Comparison of ENCODE assay signal across 8 mouse cellular contexts in the genomic region with DNA sequence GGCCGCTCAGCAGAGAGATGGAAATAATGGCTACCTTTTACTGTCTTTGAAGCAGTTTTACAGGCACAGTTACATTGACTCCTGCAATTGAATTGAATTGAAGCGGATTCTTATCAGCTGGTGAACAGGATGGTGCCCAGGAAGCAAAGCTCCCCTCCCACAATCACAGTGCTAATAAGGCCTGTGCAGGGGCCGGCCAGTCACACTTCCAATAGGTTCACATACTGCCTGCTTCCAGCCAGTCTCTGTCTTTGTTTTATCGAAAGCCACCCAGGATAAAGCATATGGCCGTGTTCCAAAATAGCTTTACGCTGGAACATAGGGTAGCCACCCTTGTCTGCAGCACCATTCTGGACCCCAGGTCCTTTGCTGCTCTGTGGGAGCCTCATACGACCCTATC. TPM values are rescaled to one million over a fixed set of nuclear protein-coding genes. Genes with fewer than 3 reads are reported as not detected.
DNase-seq lines count a peak whose midpoint lies in the region; ATAC-seq lines count a peak whose summit lies in the region.

No protein-coding gene starts in this region.

- no peaks in the 10 kb centered on the region for H3K27me3 ChIP-seq in kidney, embryonic 15.5 days
- H3K27me3 ChIP-seq in embryonic facial prominence, embryonic 15.5 days, result no peaks in the 10 kb centered on the region
- no peaks in the 10 kb centered on the region for H3K27me3 ChIP-seq in intestine, embryonic 16.5 days (replicated peaks; ENCODE audit: control insufficient read depth, insufficient read depth, low read length)
- H3K27me3 ChIP-seq in neural tube, embryonic 12.5 days (replicated peaks), result 0 out of 2 replicates have a peak, but pooled peaks cover 3% of the 10 kb centered on the region

- DNase-seq in kidney, adult 9 months, result no peak
- no peak for DNase-seq in adrenal gland, postnatal 14 days
- no peak for DNase-seq in gastrocnemius, postnatal 25 days
- DNase-seq in natural killer cell, adult 2 months (ENCODE audit: low spot score in 2 of 2), result no peak

- H3K27ac ChIP-seq in kidney, embryonic 15.5 days, result peak overlapping the region; percentile 83; the same call in 1 of the 2 replicates
- H3K27ac ChIP-seq in embryonic facial prominence, embryonic 15.5 days (replicated peaks), result no peak overlapping the region
- H3K27ac ChIP-seq in intestine, embryonic 16.5 days (ENCODE audit: low read length), result peak overlapping the region; percentile 62
- H3K27ac ChIP-seq in neural tube, embryonic 12.5 days, result 0 out of 2 replicates have a peak overlapping the region, but pooled peaks have one; percentile 65

- H3K9ac ChIP-seq in kidney, embryonic 15.5 days, result no peak overlapping the region
- H3K9ac ChIP-seq in embryonic facial prominence, embryonic 15.5 days, result no peak overlapping the region
- peak overlapping the region; percentile 75 for H3K9ac ChIP-seq in intestine, embryonic 16.5 days (ENCODE audit: low read depth, low read length)
- 0 out of 2 replicates have a peak overlapping the region, but pooled peaks have one; percentile 62 for H3K9ac ChIP-seq in neural tube, embryonic 12.5 days

- 43% methylated on average over 7 of the region's 7 CpGs for WGBS in kidney, embryonic 15.5 days
- WGBS in embryonic facial prominence, embryonic 15.5 days, result 54% methylated on average over 7 of the region's 7 CpGs
- 48% methylated on average over 7 of the region's 7 CpGs for WGBS in intestine, embryonic 16.5 days
- 27% methylated on average over 7 of the region's 7 CpGs for WGBS in neural tube, embryonic 12.5 days

- peak overlapping the region; percentile 88 for H3K4me3 ChIP-seq in kidney, embryonic 15.5 days (replicated peaks)
- 0 out of 2 replicates have a peak overlapping the region, but pooled peaks have one; percentile 74 for H3K4me3 ChIP-seq in embryonic facial prominence, embryonic 15.5 days (replicated peaks)
- peak overlapping the region; percentile 89 for H3K4me3 ChIP-seq in intestine, embryonic 16.5 days (ENCODE audit: low read length)
- H3K4me3 ChIP-seq in neural tube, embryonic 12.5 days, result 0 out of 2 replicates have a peak overlapping the region, but pooled peaks have one; percentile 85

- H3K36me3 ChIP-seq in kidney, embryonic 15.5 days, result no peaks in the 10 kb centered on the region
- no peaks in the 10 kb centered on the region for H3K36me3 ChIP-seq in embryonic facial prominence, embryonic 15.5 days
- H3K36me3 ChIP-seq in intestine, embryonic 16.5 days (ENCODE audit: control insufficient read depth, insufficient read depth, low read length), result no peaks in the 10 kb centered on the region
- H3K36me3 ChIP-seq in neural tube, embryonic 12.5 days, result no peaks in the 10 kb centered on the region

- H3K9me3 ChIP-seq in kidney, embryonic 15.5 days (replicated peaks), result 0 out of 2 replicates have a peak, but pooled peaks cover 5% of the 10 kb centered on the region
- H3K9me3 ChIP-seq in embryonic facial prominence, embryonic 15.5 days (replicated peaks), result no peaks in the 10 kb centered on the region
- no peaks in the 10 kb centered on the region for H3K9me3 ChIP-seq in intestine, embryonic 16.5 days (ENCODE audit: control insufficient read depth, low read length)
- H3K9me3 ChIP-seq in neural tube, embryonic 12.5 days, result no peaks in the 10 kb centered on the region

- ATAC-seq in kidney, embryonic 15.5 days (replicated peaks; ENCODE audit: low FRiP score), result no peak
- ATAC-seq in embryonic facial prominence, embryonic 15.5 days (ENCODE audit: insufficient number of reproducible peaks, low FRiP score, low TSS enrichment, low read depth), result no peak
- no peak for ATAC-seq in intestine, embryonic 16.5 days
- no peak for ATAC-seq in neural tube, embryonic 12.5 days (ENCODE audit: low FRiP score, low read depth)

- H3K4me2 ChIP-seq in kidney, embryonic 15.5 days, result peak overlapping the region; percentile 94
- H3K4me2 ChIP-seq in embryonic facial prominence, embryonic 15.5 days (replicated peaks), result peak overlapping the region; percentile 90
- peak overlapping the region; percentile 89 for H3K4me2 ChIP-seq in intestine, embryonic 16.5 days (ENCODE audit: low read depth, low read length)
- peak overlapping the region; percentile 83 for H3K4me2 ChIP-seq in neural tube, embryonic 12.5 days (replicated peaks)

- H3K4me1 ChIP-seq in kidney, embryonic 15.5 days, result peaks cover 44% of the 10 kb centered on the region
- H3K4me1 ChIP-seq in embryonic facial prominence, embryonic 15.5 days, result peaks cover 34% of the 10 kb centered on the region
- peaks cover 35% of the 10 kb centered on the region for H3K4me1 ChIP-seq in intestine, embryonic 16.5 days (ENCODE audit: control insufficient read depth, insufficient read depth, low read length)
- peaks cover 40% of the 10 kb centered on the region for H3K4me1 ChIP-seq in neural tube, embryonic 12.5 days

RNA-seq across cellular contexts. Expression of a gene that starts 1.1 kb away (rescaled TPM):
- polyA plus RNA-seq in kidney, embryonic 15.5 days (2015; fragmentation: Nextera tagmentation; extraction: Ambion mirVana), result 71.3 and 82.3 TPM in 2 replicates
- 86.4 and 91.3 TPM in 2 replicates for polyA plus RNA-seq in embryonic facial prominence, embryonic 15.5 days (2015; fragmentation: Nextera tagmentation; extraction: Ambion mirVana)
- polyA plus RNA-seq in intestine, embryonic 16.5 days (2015; fragmentation: Nextera tagmentation; extraction: Ambion mirVana), result 63.5 and 67.2 TPM in 2 replicates
- 84.4 and 87.0 TPM in 2 replicates for polyA plus RNA-seq in neural tube, embryonic 12.5 days (2016; fragmentation: Nextera tagmentation; extraction: Ambion mirVana)
- 26.2 and 27.8 TPM in 2 replicates for total RNA-seq in adrenal gland, postnatal 14 days (2021)
- total RNA-seq in gastrocnemius, postnatal 25 days (2021), result 10 to 100 TPM; 12.7 to 13.4 TPM

RNA-seq across cellular contexts. Expression of a gene that starts 39.7 kb away (rescaled TPM):
- 53.7 and 54.6 TPM in 2 replicates for polyA plus RNA-seq in kidney, embryonic 15.5 days (2015; fragmentation: Nextera tagmentation; extraction: Ambion mirVana)
- 58.7 and 59.5 TPM in 2 replicates for polyA plus RNA-seq in embryonic facial prominence, embryonic 15.5 days (2015; fragmentation: Nextera tagmentation; extraction: Ambion mirVana)
- polyA plus RNA-seq in intestine, embryonic 16.5 days (2015; fragmentation: Nextera tagmentation; extraction: Ambion mirVana), result 135 and 154 TPM in 2 replicates
- 52.9 and 59.9 TPM in 2 replicates for polyA plus RNA-seq in neural tube, embryonic 12.5 days (2016; fragmentation: Nextera tagmentation; extraction: Ambion mirVana)
- 32.8 and 36.4 TPM in 2 replicates for total RNA-seq in adrenal gland, postnatal 14 days (2021)
- total RNA-seq in gastrocnemius, postnatal 25 days (2021), result 10 to 100 TPM; 16.0 to 17.0 TPM

RNA-seq across cellular contexts. Expression of a gene that starts 41.1 kb away (rescaled TPM):
- polyA plus RNA-seq in kidney, embryonic 15.5 days (2015; fragmentation: Nextera tagmentation; extraction: Ambion mirVana), result 1.1 TPM in 2 replicates
- polyA plus RNA-seq in embryonic facial prominence, embryonic 15.5 days (2015; fragmentation: Nextera tagmentation; extraction: Ambion mirVana), result 0.27 and 0.55 TPM in 2 replicates
- 0.45 and 0.64 TPM in 2 replicates for polyA plus RNA-seq in intestine, embryonic 16.5 days (2015; fragmentation: Nextera tagmentation; extraction: Ambion mirVana)
- polyA plus RNA-seq in neural tube, embryonic 12.5 days (2016; fragmentation: Nextera tagmentation; extraction: Ambion mirVana), result 5.4 and 6.3 TPM in 2 replicates
- not detected in 2 replicates for total RNA-seq in adrenal gland, postnatal 14 days (2021)
- not detected for total RNA-seq in gastrocnemius, postnatal 25 days (2021)

Comparison
In these comparisons a context has a peak if more than half of its experiments do, and no peak if none do; other contexts are left out.
1. H3K9ac ChIP-seq: peak in intestine, embryonic 16.5 days (single experiment) and neural tube, embryonic 12.5 days (single experiment); none in kidney, embryonic 15.5 days (single experiment) and embryonic facial prominence, embryonic 15.5 days (single experiment).
2. Peak in every context shown above with its lines, with median percentiles within 50 percentile points of each other: H3K4me2 ChIP-seq and H3K4me3 ChIP-seq.